Mouse (Mus musculus): ENCODE data around the gene Dpf3.

The Dpf3 gene

GRCm38 (mm10) chr12:83295031-83295430 lies 192.5 kb downstream of the Dpf3 start:
- DNase-seq (ENCODE audit: low spot score in 2 of 2), result no peak

- DNase-seq (ENCODE audit: low spot score in 2 of 2), result no peak
These were observed 195.6 kb downstream of the Dpf3 start for GRCm38 (mm10) chr12:83291915-83292314.

GRCm38 (mm10) chr12:83286496-83287492 lies 200.7 kb downstream of the Dpf3 start:
- DNase-seq (ENCODE audit: low spot score in 2 of 2), result no peak

- no peak for DNase-seq (ENCODE audit: low spot score in 2 of 2)
These were observed 203.8 kb downstream of the Dpf3 start for GRCm38 (mm10) chr12:83283591-83284320.

- DNase-seq (ENCODE audit: low spot score in 2 of 2), result no peak
These were observed 209.7 kb downstream of the Dpf3 start for GRCm38 (mm10) chr12:83277537-83278441.

- no peak for DNase-seq (ENCODE audit: low spot score in 2 of 2)
These were observed 216.3 kb downstream of the Dpf3 start for GRCm38 (mm10) chr12:83271215-83271614.

GRCm38 (mm10) chr12:83268504-83268922 lies 219.0 kb downstream of the Dpf3 start:
- peak; percentile 3 to 66 for DNase-seq (ENCODE audit: low spot score in 2 of 2)

- DNase-seq (ENCODE audit: low spot score in 2 of 2), result no peak
These were observed 227.0 kb downstream of the Dpf3 start for GRCm38 (mm10) chr12:83260540-83260939.

GRCm38 (mm10) chr12:83254399-83254798 lies 233.1 kb downstream of the Dpf3 start:
- no peak for DNase-seq (ENCODE audit: low spot score in 2 of 2)

GRCm38 (mm10) chr12:83249066-83249465 lies 238.4 kb downstream of the Dpf3 start:
- DNase-seq (ENCODE audit: low spot score in 2 of 2), result no peak

- DNase-seq (ENCODE audit: low spot score in 2 of 2), result no peak
These were observed 238.9 kb downstream of the Dpf3 start for GRCm38 (mm10) chr12:83248636-83249035.

- no peak for DNase-seq (ENCODE audit: low spot score in 2 of 2)
These were observed 239.8 kb downstream of the Dpf3 start for GRCm38 (mm10) chr12:83247669-83248068.

- no peak for DNase-seq (ENCODE audit: low spot score in 2 of 2)
These were observed 246.5 kb downstream of the Dpf3 start for GRCm38 (mm10) chr12:83241022-83241421.

GRCm38 (mm10) chr12:83240571-83240970 lies 246.9 kb downstream of the Dpf3 start:
- no peak for DNase-seq (ENCODE audit: low spot score in 2 of 2)

GRCm38 (mm10) chr12:83235781-83236180 lies 251.7 kb downstream of the Dpf3 start:
- DNase-seq (ENCODE audit: low spot score in 2 of 2), result no peak

GRCm38 (mm10) chr12:83234981-83235380 lies 252.5 kb downstream of the Dpf3 start:
- DNase-seq (ENCODE audit: low spot score in 2 of 2), result no peak

GRCm38 (mm10) chr12:83233651-83234050 lies 253.9 kb downstream of the Dpf3 start:
- DNase-seq (ENCODE audit: low spot score in 2 of 2), result no peak

GRCm38 (mm10) chr12:83232916-83233315 lies 254.6 kb downstream of the Dpf3 start:
- no peak for DNase-seq (ENCODE audit: low spot score in 2 of 2)

- DNase-seq (ENCODE audit: low spot score in 2 of 2), result no peak
These were observed 256.3 kb downstream of the Dpf3 start for GRCm38 (mm10) chr12:83231258-83231657.

GRCm38 (mm10) chr12:83229683-83230082 lies 257.8 kb downstream of the Dpf3 start:
- DNase-seq (ENCODE audit: low spot score in 2 of 2), result no peak

GRCm38 (mm10) chr12:83227014-83227413 lies 260.5 kb downstream of the Dpf3 start:
- no peak for DNase-seq (ENCODE audit: low spot score in 2 of 2)

GRCm38 (mm10) chr12:83220964-83221363 lies 266.6 kb downstream of the Dpf3 start:
- no peak for DNase-seq (ENCODE audit: low spot score in 2 of 2)

Measured in urinary bladder, postnatal 36 days (tissue).